Mouse (Mus musculus) liver, embryonic 12.5 days (tissue): ENCODE measurements around the gene Foxk1. TPM values are rescaled to one million over a fixed set of nuclear protein-coding genes. Genes with fewer than 3 reads are reported as not detected.
A peak's percentile ranks its signal among the peaks of the same experiment; 100 is the strongest.

Source experiments
- ATAC-seq: fragments of 200-750 bp; cut with Nextera tagmentation; 2 replicates; pipeline ENCODE4 v1.8.0; 2017; ENCODE audit warnings: moderate number of reproducible peaks, mild to moderate bottlenecking, moderate library complexity
- H3K27ac ChIP-seq: fragments of 300-500 bp; sonication (generic); 2 replicates; pipeline ENCODE4 v1.5.1; 2016; ENCODE audit warnings: mild to moderate bottlenecking
- H3K27me3 ChIP-seq: fragments of 300-500 bp; sonication (generic); replicated peaks from 2 replicates; pipeline ENCODE4 v1.6.1; 2016; ENCODE audit warnings: mild to moderate bottlenecking, moderate library complexity
- H3K36me3 ChIP-seq: fragments of 300-500 bp; sonication (generic); 2 replicates; pipeline ENCODE4 v1.6.1; 2016; ENCODE audit warnings: mild to moderate bottlenecking, moderate library complexity
- H3K4me1 ChIP-seq: fragments of 300-500 bp; sonication (generic); 2 replicates; pipeline ENCODE4 v1.6.1; 2016
- H3K4me2 ChIP-seq: fragments of 300-500 bp; sonication (generic); 2 replicates; pipeline ENCODE4 v1.6.1; 2016; ENCODE audit warnings: mild to moderate bottlenecking, moderate library complexity
- H3K4me3 ChIP-seq: fragments of 300-500 bp; sonication (generic); 2 replicates; pipeline ENCODE4 v1.5.1; 2016; ENCODE audit warnings: mild to moderate bottlenecking, moderate library complexity
- H3K9ac ChIP-seq: fragments of 300-500 bp; sonication (generic); 2 replicates; pipeline ENCODE4 v1.6.1; 2016; ENCODE audit warnings: mild to moderate bottlenecking, moderate library complexity
- H3K9me3 ChIP-seq: fragments of 300-500 bp; sonication (generic); replicated peaks from 2 replicates; pipeline ENCODE4 v1.6.1; 2016; ENCODE audit warnings: mild to moderate bottlenecking, moderate library complexity
- WGBS: fragments of 180-500 bp; shearing (Covaris S2); methylation state at CpG from one replicate; pipeline ENCODE4 v1.1.7; 2016; ENCODE audit not compliant: insufficient replicate concordance; 5-methylcytosine and 5-hydroxymethylcytosine counted together
- polyA plus RNA-seq: library from polyadenylated mRNA; unstranded; fragments of >200 nt; fragmentation: Nextera tagmentation; extraction: Ambion mirVana; gene quantifications from 2 replicates; pipeline ENCODE4 v1.2.1, GENCODE M21; 2016

The Foxk1 gene
- polyA plus RNA-seq, 1 experiment from 2014 or later = 3.1 TPM

- Histone ChIP-seq H3K4me3 (peak overlapping the region; percentile 60), H3K9ac (peak overlapping the region; percentile 74), H3K4me2 (peak overlapping the region; percentile 87), H3K36me3 (peaks cover 28% of the 10 kb centered on the region), H3K4me1 (peaks cover 61% of the 10 kb centered on the region), H3K27ac (peak overlapping the region; percentile 93), H3K9me3 (no peaks in the 10 kb centered on the region), H3K27me3 (no peaks in the 10 kb centered on the region)
- WGBS = 3% methylated on average over 12 of the region's 12 CpGs
- ATAC-seq = peak; percentile 17
Observed at GRCm38 (mm10) chr5:142439911-142440432, 38.7 kb downstream of the Foxk1 start.

GRCm38 (mm10) chr5:142440451-142441147 lies 39.3 kb downstream of the Foxk1 start:
- peak overlapping the region; percentile 93 for H3K27ac ChIP-seq
- no peaks in the 10 kb centered on the region for H3K27me3 ChIP-seq
- peak overlapping the region; percentile 87 for H3K4me2 ChIP-seq
- H3K4me3 ChIP-seq = peak overlapping the region; percentile 60
- peaks cover 22% of the 10 kb centered on the region for H3K36me3 ChIP-seq
- H3K4me1 ChIP-seq = peaks cover 68% of the 10 kb centered on the region
- peak overlapping the region; percentile 74 for H3K9ac ChIP-seq
- no peaks in the 10 kb centered on the region for H3K9me3 ChIP-seq
- ATAC-seq = peak; percentile 95
- under 1% methylated on average over 19 of the region's 19 CpGs for WGBS

DNA sequence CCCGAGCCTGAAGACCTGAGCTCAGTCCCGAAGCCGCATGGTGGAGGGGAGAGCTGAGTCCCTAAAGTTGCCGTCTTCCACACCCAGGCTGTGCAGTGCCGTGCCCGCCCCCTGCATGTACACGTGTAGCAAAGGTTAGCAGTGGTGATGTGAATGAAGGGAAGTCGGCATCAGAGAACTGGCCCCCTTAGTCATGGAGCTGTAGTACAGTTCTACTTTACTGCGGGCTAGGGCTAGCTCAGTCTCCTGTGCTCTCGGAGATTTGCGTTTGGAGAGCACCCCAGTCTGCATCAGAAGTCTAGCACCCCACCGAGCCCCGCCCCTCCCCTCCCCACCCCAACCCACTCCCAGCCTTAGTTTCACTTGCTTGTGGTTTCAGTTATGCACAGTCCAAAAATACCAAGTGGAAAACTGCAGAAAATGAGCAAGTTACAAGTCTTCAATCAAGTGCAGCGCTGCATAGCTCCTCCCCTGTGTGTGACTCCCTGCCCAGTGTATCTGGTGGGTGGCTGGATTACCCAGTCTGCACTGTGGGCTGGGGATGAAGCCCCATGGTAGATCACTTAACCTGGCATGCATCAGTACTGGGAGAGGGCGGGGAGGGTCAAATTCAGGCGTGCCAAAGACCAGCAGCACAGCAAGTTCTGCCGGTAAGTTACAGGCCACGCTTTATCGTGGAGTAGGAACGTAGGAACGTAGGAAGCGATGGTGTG lies 40.2 kb downstream of the Foxk1 start:
- Histone ChIP-seq H3K4me1 (peaks cover 77% of the 10 kb centered on the region), H3K9ac (peak overlapping the region; percentile 74)

DNA sequence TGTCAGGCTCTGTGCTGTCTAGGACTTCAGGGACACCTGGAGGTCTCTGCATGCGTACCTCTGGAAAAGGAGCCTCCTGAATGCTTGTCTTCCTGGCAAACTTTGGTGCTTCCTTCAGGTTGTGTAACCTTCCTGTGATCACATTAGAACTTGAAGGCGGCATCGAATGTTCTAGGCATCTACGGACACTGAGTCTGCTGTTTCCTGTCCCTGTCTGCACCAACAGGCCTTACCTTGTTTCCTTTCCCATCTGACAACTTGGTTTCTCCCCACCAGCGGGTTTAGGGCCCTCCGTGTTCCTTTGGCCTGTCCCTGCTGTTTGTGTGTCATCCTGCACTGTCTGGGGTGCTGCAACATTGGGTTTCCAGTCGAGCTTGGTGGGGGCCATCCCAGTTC lies 40.7 kb downstream of the Foxk1 start:
- no peak for ATAC-seq
- peak overlapping the region; percentile 87 for H3K4me2 ChIP-seq
- no peak overlapping the region for H3K9ac ChIP-seq
- no peaks in the 10 kb centered on the region for H3K9me3 ChIP-seq
- peaks cover 77% of the 10 kb centered on the region for H3K4me1 ChIP-seq
- 0 out of 2 replicates have a peak overlapping the region, but pooled peaks have one; percentile 60 for H3K4me3 ChIP-seq
- 81% methylated on average over 7 of the region's 7 CpGs for WGBS
- H3K27ac ChIP-seq = peak overlapping the region; percentile 93
- H3K27me3 ChIP-seq = no peaks in the 10 kb centered on the region
- peaks cover 10% of the 10 kb centered on the region for H3K36me3 ChIP-seq

More for the DNA sequence above, 40.2 kb downstream of the Foxk1 start:
- peak overlapping the region; percentile 87 for H3K4me2 ChIP-seq
- H3K4me3 ChIP-seq = peak overlapping the region; percentile 60
- H3K27ac ChIP-seq = peak overlapping the region; percentile 93
- WGBS = 44% methylated on average over 22 of the region's 22 CpGs
- H3K27me3 ChIP-seq = no peaks in the 10 kb centered on the region
- ATAC-seq = no peak
- H3K36me3 ChIP-seq = peaks cover 13% of the 10 kb centered on the region
- no peaks in the 10 kb centered on the region for H3K9me3 ChIP-seq

DNA sequence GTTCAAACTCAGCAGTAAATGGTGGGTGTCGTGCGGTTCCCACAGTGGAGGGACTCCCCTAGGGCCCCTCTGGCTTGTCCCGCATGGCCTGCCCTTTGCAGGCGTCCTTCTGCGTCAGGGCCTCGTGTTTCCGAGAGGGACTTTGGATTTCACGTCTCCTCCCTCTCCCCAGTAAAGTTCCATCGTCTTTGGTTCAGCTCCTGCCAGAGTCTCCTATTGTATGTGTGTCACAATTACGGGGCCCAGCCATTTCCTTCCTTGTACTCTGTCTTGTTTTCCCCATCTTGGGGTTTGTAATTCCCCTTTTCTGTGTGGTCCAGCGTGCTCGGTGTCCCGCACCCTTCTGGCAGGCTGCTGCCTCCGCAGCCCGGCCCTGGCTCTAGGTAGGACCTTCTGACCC lies 42.2 kb downstream of the Foxk1 start:
- Histone ChIP-seq H3K4me1 (peaks cover 87% of the 10 kb centered on the region), H3K9ac (no peak overlapping the region), H3K27ac (peak overlapping the region; percentile 10; the same call in 1 of the 2 replicates), H3K27me3 (no peaks in the 10 kb centered on the region), H3K4me2 (no peak overlapping the region), H3K9me3 (no peaks in the 10 kb centered on the region), H3K4me3 (no peak overlapping the region), H3K36me3 (0 out of 2 replicates have a peak, but pooled peaks cover under 1% of the 10 kb centered on the region)
- WGBS = 68% methylated on average over 15 of the region's 15 CpGs
- no peak for ATAC-seq

GRCm38 (mm10) chr5:142443994-142444393 lies 42.7 kb downstream of the Foxk1 start:
- Histone ChIP-seq H3K4me1 (peaks cover 84% of the 10 kb centered on the region), H3K27ac (peak overlapping the region; percentile 82; the same call in 1 of the 2 replicates), H3K4me2 (peak overlapping the region; percentile 52; the same call in 1 of the 2 replicates), H3K36me3 (peaks cover 5% of the 10 kb centered on the region), H3K9me3 (no peaks in the 10 kb centered on the region), H3K4me3 (no peak overlapping the region), H3K27me3 (no peaks in the 10 kb centered on the region), H3K9ac (peak overlapping the region; percentile 57; the same call in 1 of the 2 replicates)
- WGBS = 76% methylated on average over 14 of the region's 14 CpGs
- ATAC-seq = no peak

GRCm38 (mm10) chr5:142444791-142445531 lies 43.7 kb downstream of the Foxk1 start:
- H3K4me3 ChIP-seq = no peak overlapping the region
- peaks cover 15% of the 10 kb centered on the region for H3K36me3 ChIP-seq
- H3K4me1 ChIP-seq = peaks cover 74% of the 10 kb centered on the region
- no peaks in the 10 kb centered on the region for H3K27me3 ChIP-seq
- peak overlapping the region; percentile 57 for H3K9ac ChIP-seq
- peak overlapping the region; percentile 52 for H3K4me2 ChIP-seq
- H3K9me3 ChIP-seq = no peaks in the 10 kb centered on the region
- 50% methylated on average over 11 of the region's 11 CpGs for WGBS
- peak overlapping the region; percentile 82 for H3K27ac ChIP-seq
- ATAC-seq = peak; percentile 80

GRCm38 (mm10) chr5:142445709-142446108 lies 44.4 kb downstream of the Foxk1 start:
- Histone ChIP-seq H3K9ac (peak overlapping the region; percentile 7; the same call in 1 of the 2 replicates), H3K4me3 (no peak overlapping the region), H3K36me3 (peaks cover 22% of the 10 kb centered on the region), H3K4me1 (peaks cover 71% of the 10 kb centered on the region), H3K9me3 (no peaks in the 10 kb centered on the region), H3K4me2 (no peak overlapping the region), H3K27ac (peak overlapping the region; percentile 82; the same call in 1 of the 2 replicates), H3K27me3 (no peaks in the 10 kb centered on the region)
- 45% methylated on average over 8 of the region's 8 CpGs for WGBS
- no peak for ATAC-seq

GRCm38 (mm10) chr5:142448076-142448475 lies 46.8 kb downstream of the Foxk1 start:
- Histone ChIP-seq H3K9ac (no peak overlapping the region), H3K4me3 (no peak overlapping the region), H3K36me3 (peaks cover 39% of the 10 kb centered on the region), H3K27ac (no peak overlapping the region), H3K4me2 (peak overlapping the region; percentile 33; the same call in 1 of the 2 replicates), H3K4me1 (peaks cover 58% of the 10 kb centered on the region), H3K9me3 (no peaks in the 10 kb centered on the region), H3K27me3 (no peaks in the 10 kb centered on the region)
- 9% methylated on average over 9 of the region's 9 CpGs for WGBS
- ATAC-seq = 0 out of 2 replicates have a peak, but pooled peaks have one; percentile 1

DNA sequence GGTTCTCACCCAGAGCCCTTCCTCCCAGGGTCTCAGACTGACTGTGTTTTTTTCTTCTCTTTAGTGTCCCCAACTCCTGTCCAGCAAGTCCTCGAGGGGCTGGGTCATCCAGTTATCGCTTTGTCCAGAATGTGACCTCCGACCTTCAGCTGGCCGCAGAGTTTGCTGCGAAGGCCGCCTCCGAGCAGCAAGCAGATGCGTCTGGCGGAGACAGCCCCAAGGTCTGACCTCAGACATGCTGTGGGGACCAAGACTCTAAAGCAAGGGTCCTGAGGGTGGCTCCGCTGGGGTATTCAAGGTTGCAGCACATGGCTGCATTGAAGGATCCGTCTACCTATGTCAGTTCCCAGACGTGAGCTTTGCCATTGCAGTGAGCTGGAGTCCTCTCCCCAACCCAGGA lies 47.3 kb downstream of the Foxk1 start:
- Histone ChIP-seq H3K36me3 (peaks cover 45% of the 10 kb centered on the region), H3K4me2 (no peak overlapping the region), H3K9me3 (no peaks in the 10 kb centered on the region), H3K27me3 (no peaks in the 10 kb centered on the region), H3K27ac (no peak overlapping the region), H3K4me1 (peaks cover 52% of the 10 kb centered on the region), H3K9ac (no peak overlapping the region), H3K4me3 (no peak overlapping the region)
- WGBS = 67% methylated on average over 12 of the region's 12 CpGs
- ATAC-seq = no peak

DNA sequence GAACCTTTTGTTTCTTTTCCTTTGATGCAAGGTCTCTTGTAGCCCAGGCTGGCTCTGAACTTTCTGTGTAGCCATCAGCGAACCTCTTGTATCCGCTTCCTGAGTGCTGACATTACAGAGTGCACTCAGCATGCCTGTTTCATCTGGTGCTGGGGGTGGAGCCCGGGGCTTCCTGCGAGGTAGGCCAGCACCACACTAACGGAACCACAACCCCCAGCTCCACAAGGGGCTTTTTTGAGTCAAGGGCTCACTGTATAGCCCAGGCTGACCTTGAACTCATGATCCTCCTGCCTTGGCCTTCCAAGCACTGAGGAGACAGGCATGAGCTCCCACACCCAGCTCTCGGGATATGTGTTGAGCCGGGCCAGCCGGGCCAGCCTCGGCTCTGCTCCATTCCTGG lies 49.5 kb downstream of the Foxk1 start:
- 91% methylated on average over 9 of the region's 9 CpGs for WGBS

More for the DNA sequence above, 49.5 kb downstream of the Foxk1 start:
- Histone ChIP-seq H3K27ac (peak overlapping the region; percentile 27; the same call in 1 of the 2 replicates), H3K27me3 (no peaks in the 10 kb centered on the region), H3K4me3 (no peak overlapping the region), H3K36me3 (peaks cover 67% of the 10 kb centered on the region), H3K4me1 (peaks cover 30% of the 10 kb centered on the region), H3K4me2 (no peak overlapping the region), H3K9me3 (no peaks in the 10 kb centered on the region), H3K9ac (no peak overlapping the region)
- ATAC-seq = no peak
